Mouse (Mus musculus): ENCODE results near the gene Dnah8.

DNA sequence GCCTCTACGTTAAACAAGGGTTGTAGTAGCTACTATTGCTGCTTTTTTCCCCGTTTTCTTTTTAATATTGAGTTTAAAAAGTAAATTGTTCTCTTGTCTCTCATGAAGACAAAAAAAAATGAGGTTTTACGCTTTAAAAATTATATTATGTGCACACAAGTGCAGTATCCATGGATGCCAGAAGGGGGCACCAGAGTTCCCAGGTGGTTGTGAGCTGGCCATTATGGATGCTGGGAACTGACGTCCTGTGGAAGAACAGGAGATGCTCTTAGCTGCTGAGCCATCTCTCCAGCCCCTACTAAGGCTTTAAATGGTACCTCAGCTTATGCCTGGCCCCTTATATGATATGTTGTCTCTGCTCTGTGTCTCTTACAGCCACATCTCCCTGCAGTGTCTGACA is 103.6 kb downstream of the Dnah8 start:
- TF ChIP-seq SIN3A (IDR thresholded peaks at IDR 0.05; ENCODE audit: low read length) (no peak), NRF1 (IDR thresholded peaks at IDR 0.05; ENCODE audit: insufficient read depth, low read depth, low read length, poor library complexity, severe bottlenecking) (no peak), MEF2A (IDR thresholded peaks at IDR 0.05; ENCODE audit: extremely low read depth, insufficient replicate concordance, low read depth, low read length, poor library complexity, severe bottlenecking) (no peak), MAFK (IDR thresholded peaks at IDR 0.05; ENCODE audit: borderline replicate concordance, low read depth, low read length) (no peak), USF1 (IDR thresholded peaks at IDR 0.05; ENCODE audit: low read depth, low read length) (no peak), EP300 (IDR thresholded peaks at IDR 0.05; ENCODE audit: low read depth in 1 of 2, low read length in 2 of 2) (no peak)

All from MEL (cell line).